Mouse (Mus musculus): ENCODE measurements around the gene Poll.

Poll gene

DNA sequence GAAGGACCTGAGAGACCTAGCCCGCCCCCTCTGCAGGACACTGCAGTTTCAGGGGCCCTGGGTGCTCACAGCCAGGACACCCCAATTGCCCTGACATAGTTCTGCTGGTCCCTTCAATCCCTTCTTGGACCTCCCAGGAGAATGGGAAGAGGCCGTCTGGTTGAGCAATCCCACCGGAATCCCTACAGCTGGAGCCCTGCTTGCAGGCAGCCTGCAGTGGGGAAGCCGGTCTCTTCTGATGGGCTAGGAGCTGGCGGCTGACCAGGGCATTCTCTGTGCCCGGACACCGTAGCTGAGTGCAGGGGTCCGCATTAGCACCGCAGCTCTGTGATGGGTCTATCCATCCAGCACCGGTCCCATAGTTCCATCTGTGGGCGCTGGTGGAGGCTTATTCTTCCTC lies 6.2 kb downstream of the Poll start:
- TF ChIP-seq GATA4 (IDR thresholded peaks at IDR 0.05; ENCODE audit: insufficient replicate concordance, low read length) = no peak

GRCm38 (mm10) chr19:45552187-45552586 lies 8.1 kb downstream of the Poll start:
- TF ChIP-seq GATA4 (IDR thresholded peaks at IDR 0.05; ENCODE audit: insufficient replicate concordance, low read length) = no peak

GRCm38 (mm10) chr19:45549948-45550347 lies 10.4 kb downstream of the Poll start:
- no peak for TF ChIP-seq GATA4 (IDR thresholded peaks at IDR 0.05; ENCODE audit: insufficient replicate concordance, low read length)

DNA sequence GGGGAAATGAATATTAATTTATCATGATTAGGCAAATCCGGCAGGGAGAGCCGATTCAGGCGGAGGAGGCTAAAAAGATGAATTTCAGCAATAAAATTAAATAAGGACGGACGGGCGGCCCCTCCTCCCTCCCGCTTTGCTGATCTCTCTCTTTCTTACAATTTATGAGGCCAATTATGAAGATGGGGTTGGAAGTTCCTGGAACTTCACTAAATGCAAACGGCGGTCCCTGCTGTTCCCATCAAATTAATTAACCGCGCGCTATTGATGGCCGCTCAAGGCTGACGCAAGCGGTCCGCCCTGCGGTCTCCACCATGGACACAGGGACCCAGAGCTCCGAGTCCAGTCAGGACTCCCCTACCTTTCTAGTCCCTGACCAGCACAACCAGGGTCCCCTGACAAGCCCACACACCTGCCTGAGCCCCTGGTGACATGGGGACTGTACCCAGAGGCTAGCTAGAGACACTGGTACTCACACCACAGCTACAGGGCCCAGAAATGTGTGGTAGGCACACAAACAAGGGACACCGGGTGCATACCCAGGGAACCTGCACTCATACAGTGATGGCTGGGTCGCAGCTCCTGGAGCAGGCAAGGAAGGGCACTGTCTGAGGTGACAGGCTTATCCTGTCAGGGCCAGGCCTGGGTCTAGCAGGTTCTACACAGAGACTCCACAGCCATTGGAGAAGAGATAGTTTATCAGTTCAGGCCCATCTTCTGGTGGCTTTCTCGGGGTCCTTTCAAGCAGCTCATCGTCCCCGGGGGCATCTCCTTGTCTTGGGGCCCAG lies 11.0 kb downstream of the Poll start:
- TF ChIP-seq GATA4 (IDR thresholded peaks at IDR 0.05; ENCODE audit: insufficient replicate concordance, low read length) = no peak

GRCm38 (mm10) chr19:45544925-45545321 lies 15.4 kb downstream of the Poll start:
- TF ChIP-seq GATA4 (IDR thresholded peaks at IDR 0.05; ENCODE audit: insufficient replicate concordance, low read length) = no peak

GRCm38 (mm10) chr19:45544152-45544924 lies 16.0 kb downstream of the Poll start:
- no peak for TF ChIP-seq GATA4 (IDR thresholded peaks at IDR 0.05; ENCODE audit: insufficient replicate concordance, low read length)

DNA sequence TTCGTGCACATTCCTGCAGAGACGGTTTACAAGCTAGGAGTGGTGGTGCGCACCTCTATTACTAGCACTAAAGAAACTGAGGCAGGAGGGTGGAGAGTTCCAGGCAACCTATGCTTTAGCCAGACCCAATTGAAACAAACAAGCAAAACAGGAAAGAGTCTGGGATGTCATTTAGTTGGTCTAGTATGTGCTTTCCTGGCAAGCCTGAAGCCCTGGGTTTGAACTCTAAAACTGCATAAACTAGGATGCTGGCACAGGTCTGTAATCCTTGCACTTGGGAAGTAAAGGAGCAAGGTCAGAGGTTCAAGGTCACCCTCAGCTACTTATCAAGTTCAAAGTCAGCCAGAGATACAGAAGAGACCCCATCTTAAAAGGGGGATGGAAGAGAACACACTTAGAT lies 18.3 kb downstream of the Poll start:
- no peak for TF ChIP-seq GATA4 (IDR thresholded peaks at IDR 0.05; ENCODE audit: insufficient replicate concordance, low read length)

DNA sequence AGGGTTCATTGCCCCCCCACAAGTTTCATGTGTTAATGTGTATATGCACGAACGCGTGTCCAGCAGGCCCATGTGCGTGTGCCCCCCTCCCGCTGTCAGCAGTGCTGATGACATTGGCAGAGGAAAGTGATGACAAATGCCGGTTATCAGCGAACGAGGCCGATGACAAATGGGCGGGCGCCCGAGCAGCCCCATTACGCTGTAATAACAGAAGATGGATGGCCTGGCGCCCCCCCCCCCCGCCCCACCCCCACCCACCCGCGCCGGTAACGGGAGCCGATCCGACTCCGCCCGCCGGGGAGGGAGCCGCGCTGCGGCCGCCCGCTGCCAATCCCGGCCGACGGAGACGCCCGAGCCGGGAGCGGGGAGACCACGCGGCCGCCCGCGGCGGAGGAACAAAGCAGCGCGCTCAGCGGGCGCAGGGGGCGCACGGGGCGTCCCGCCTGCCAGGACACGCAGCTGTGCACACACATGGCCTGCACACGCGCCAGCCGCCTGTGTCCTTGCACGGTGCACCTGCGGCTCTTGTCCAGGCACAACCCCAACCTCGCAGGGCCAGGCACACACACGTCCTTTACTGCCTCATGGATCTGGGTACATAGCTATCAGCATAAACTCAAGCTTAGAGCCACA lies 18.8 kb downstream of the Poll start:
- TF ChIP-seq GATA4 (IDR thresholded peaks at IDR 0.05; ENCODE audit: insufficient replicate concordance, low read length) = no peak

DNA sequence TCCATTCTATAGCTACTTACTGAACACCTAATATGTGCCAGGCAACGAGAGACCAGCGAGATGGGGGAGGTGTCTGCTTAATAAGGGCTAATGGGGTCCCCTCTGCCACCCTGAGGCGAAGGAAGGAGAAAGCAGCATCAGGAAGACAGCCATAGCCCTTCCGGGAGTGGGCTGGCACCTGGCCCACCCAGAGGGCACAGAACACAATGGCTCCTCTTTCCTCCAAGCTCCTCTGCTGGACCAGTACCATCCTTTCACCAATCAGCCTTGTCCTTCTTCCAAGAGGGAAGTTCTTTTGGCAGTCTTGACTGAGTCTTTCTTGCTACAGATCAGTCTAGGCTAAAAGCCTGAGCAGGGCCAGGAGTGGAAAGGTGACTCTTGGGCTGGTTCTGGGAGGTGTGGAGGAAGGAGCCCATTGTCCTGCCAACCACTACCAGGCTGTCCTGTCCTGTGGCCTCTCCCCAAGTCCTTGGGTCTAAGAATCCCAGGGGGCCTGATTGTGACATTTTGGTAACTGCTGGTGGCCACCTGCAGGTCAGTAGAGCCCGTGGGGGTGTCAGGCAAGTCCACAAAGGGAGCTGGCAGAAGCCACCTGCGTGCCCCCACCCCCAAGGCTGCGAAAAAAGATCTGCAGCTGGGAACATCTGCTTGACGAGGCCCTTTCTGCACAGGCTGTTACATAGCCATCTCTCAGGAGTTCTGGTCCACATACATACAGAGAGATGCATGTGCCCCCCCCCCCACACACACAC lies 19.5 kb downstream of the Poll start:
- TF ChIP-seq GATA4 (IDR thresholded peaks at IDR 0.05; ENCODE audit: insufficient replicate concordance, low read length) = no peak

- no peak for TF ChIP-seq GATA4 (IDR thresholded peaks at IDR 0.05; ENCODE audit: insufficient replicate concordance, low read length)
Measured at GRCm38 (mm10) chr19:45537505-45537904, 22.8 kb downstream of the Poll start.

- TF ChIP-seq GATA4 (IDR thresholded peaks at IDR 0.05; ENCODE audit: insufficient replicate concordance, low read length) = no peak
Measured at GRCm38 (mm10) chr19:45535929-45536328, 24.4 kb downstream of the Poll start.

GRCm38 (mm10) chr19:45535214-45535735 lies 25.1 kb downstream of the Poll start:
- no peak for TF ChIP-seq GATA4 (IDR thresholded peaks at IDR 0.05; ENCODE audit: insufficient replicate concordance, low read length)

GRCm38 (mm10) chr19:45533617-45534016 lies 26.7 kb downstream of the Poll start:
- no peak for TF ChIP-seq GATA4 (IDR thresholded peaks at IDR 0.05; ENCODE audit: insufficient replicate concordance, low read length)

- no peak for TF ChIP-seq GATA4 (IDR thresholded peaks at IDR 0.05; ENCODE audit: insufficient replicate concordance, low read length)
Measured at GRCm38 (mm10) chr19:45531554-45531953, 28.8 kb downstream of the Poll start.

Measured in liver, adult (tissue).